Mouse (Mus musculus): ENCODE results near the gene Atp5j. TPM values are rescaled to one million over a fixed set of nuclear protein-coding genes. Genes with fewer than 3 reads are reported as not detected.

The Atp5j gene
- total and polyA plus RNA-seq, 2 experiments from 2014 or later, result 405 to 3,491 TPM

DNA sequence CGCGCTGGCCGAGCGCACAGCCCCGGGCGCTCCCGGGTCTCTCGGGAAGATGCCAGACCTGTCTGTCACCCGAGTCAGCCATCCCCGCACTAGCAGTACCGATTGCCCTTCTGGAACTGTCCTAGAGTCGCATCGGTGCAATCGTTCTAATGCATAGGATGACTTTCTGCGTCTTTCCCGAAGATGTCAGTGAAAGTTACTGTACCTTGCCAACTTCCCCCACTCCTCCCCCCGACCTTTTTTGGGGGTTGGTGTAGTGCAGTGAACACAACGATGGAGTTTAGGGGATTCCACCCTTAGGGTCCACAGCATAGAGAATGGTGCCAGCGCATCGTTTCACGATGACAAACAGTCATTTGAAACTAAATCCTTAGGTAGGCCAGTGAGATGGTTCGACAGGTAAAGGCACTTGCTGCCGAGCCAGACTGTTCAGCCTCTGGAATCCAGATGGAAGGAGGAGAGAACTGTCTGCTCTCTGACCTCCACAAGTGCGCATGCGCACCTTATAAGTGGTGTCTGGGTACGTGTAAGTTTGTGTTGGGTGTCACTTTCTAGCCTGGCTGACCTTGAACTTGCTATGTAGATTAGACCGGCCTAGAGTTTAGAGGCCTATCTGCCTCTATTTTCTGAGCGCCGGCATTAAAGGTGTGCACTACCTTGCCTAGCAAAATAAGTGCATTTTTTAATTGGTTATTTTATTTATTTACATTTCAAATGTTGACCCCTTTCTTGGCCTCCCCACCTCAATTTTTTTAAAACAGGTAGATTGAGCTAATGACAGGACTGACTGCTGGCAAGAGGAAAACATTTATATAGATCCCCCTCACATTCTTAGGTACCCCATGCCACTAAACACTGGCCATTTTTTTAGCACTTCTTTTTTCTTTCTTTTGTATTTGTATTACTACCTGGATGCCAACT lies 658 bp upstream of the Atp5j start:
- WGBS, result 4% methylated on average over 27 of the region's 29 CpGs
- Histone ChIP-seq H3K4me2 (ENCODE audit: low read depth, low read length) (peak overlapping the region; percentile 71), H3K27me3 (ENCODE audit: control insufficient read depth, insufficient read depth, low read length) (no peaks in the 10 kb centered on the region), H3K9ac (replicated peaks; ENCODE audit: low read depth, low read length) (peak overlapping the region; percentile 91), H3K9me3 (replicated peaks; ENCODE audit: control insufficient read depth, low read length) (no peaks in the 10 kb centered on the region), H3K4me3 (ENCODE audit: low read depth, low read length) (peak overlapping the region; percentile 77), H3K27ac (ENCODE audit: low read depth) (peak overlapping the region; percentile 100), H3K4me1 (ENCODE audit: control insufficient read depth, insufficient read depth) (peaks cover 29% of the 10 kb centered on the region), H3K36me3 (replicated peaks; ENCODE audit: control insufficient read depth, insufficient read depth, low read length) (peaks cover 33% of the 10 kb centered on the region)
- ATAC-seq (ENCODE audit: insufficient read depth, low read depth) (peak; percentile 9; the same call in 1 of the 2 replicates), DNase-seq (ENCODE audit: low spot score) (peak; percentile 86)
- TF ChIP-seq CTCF (IDR thresholded peaks at IDR 0.05; ENCODE audit: low read depth), result no peak
- TF ChIP-seq EP300 (IDR thresholded peaks at IDR 0.05; ENCODE audit: low read depth), result no peak

DNA sequence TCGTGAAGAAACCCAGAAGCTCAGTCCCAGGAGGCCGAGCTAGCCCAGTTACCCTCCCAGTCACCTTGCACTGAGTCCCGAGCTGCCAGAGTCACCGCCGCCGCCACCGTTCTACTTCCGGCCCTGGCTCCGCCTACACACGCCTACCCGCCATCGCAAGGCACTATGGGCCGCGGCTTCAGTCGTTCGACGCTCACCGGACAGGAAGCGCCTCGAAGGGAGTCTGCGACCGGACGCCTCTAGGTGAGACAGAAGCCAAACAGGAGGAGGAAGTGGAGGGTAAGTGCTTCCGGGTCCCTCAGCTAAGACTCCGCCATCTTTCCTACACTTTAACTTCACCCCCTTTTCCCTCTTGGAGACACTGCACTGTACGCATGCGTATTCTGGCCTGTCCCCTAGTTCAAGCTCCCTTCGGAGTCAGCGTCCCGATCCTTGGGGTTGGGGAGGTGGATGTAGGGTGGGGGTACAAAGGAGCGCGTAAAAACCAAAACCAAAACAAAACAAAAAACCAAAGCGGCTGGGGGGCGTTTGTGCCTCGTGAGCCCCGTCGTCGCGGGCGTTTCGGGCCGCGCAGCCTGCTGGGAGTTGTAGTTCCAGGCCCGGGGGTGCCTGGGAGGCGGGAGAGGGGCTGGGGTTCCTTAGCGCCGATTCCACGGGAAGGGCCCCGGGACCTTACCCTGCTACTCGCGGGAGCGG lies 532 bp downstream of the Atp5j start, which contains the start of gene Gabpa:
TSS of gene Gabpa (plus strand) at position 181 of the 696 bp plus-strand sequence.
- ATAC-seq (ENCODE audit: insufficient read depth, low read depth) (peak; percentile 95), DNase-seq (ENCODE audit: low spot score) (peak; percentile 99)
- Histone ChIP-seq H3K27me3 (ENCODE audit: control insufficient read depth, insufficient read depth, low read length) (no peaks in the 10 kb centered on the region), H3K4me2 (ENCODE audit: low read depth, low read length) (peak within 1 kb of the TSS; percentile 71), H3K36me3 (replicated peaks; ENCODE audit: control insufficient read depth, insufficient read depth, low read length) (peaks cover 36% of the 10 kb centered on the region), H3K9me3 (replicated peaks; ENCODE audit: control insufficient read depth, low read length) (no peaks in the 10 kb centered on the region), H3K9ac (replicated peaks; ENCODE audit: low read depth, low read length) (peak within 1 kb of the TSS; percentile 91), H3K27ac (ENCODE audit: low read depth) (peak within 1 kb of the TSS; percentile 100), H3K4me1 (ENCODE audit: control insufficient read depth, insufficient read depth) (peaks cover 29% of the 10 kb centered on the region), H3K4me3 (ENCODE audit: low read depth, low read length) (peak within 1 kb of the TSS; percentile 77)
- TF ChIP-seq EP300 (IDR thresholded peaks at IDR 0.05; ENCODE audit: low read depth) (peak; percentile 87; the same call in 1 of the 2 replicates), CTCF (IDR thresholded peaks at IDR 0.05; ENCODE audit: low read depth) (no peak)
- under 1% methylated on average over 52 of the region's 52 CpGs for WGBS

DNA sequence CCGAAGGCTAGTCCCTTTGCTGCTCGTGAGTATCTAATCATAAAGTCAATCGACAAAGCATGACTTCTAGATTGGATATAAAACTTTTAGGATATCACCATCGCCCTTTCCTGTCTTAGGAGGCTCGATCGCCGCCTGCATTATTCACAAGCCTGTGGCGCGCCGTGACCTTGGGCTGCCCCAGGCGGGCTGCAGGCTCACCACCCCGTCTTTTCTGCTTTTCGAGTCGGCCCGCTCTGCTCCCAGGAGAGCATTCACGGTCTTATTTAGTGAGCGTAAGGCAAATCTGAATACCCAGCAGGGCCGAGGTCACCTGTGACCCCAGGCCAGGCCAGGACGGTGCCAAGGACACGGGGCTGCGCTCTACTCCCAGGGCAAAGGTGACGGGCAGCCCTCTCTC lies 1.1 kb downstream of the Atp5j start:
- no peaks in the 10 kb centered on the region for H3K9me3 ChIP-seq (replicated peaks; ENCODE audit: control insufficient read depth, low read length)
- ATAC-seq (ENCODE audit: insufficient read depth, low read depth) (no peak; the same call in 1 of the 2 replicates), DNase-seq (ENCODE audit: low spot score) (no peak)
- no peaks in the 10 kb centered on the region for H3K27me3 ChIP-seq (ENCODE audit: control insufficient read depth, insufficient read depth, low read length)
- 1% methylated on average over 22 of the region's 22 CpGs for WGBS
- H3K4me2 ChIP-seq (ENCODE audit: low read depth, low read length), result peak overlapping the region; percentile 71
- H3K36me3 ChIP-seq (replicated peaks; ENCODE audit: control insufficient read depth, insufficient read depth, low read length), result peaks cover 39% of the 10 kb centered on the region
- H3K9ac ChIP-seq (replicated peaks; ENCODE audit: low read depth, low read length), result peak overlapping the region; percentile 91
- peaks cover 29% of the 10 kb centered on the region for H3K4me1 ChIP-seq (ENCODE audit: control insufficient read depth, insufficient read depth)
- H3K4me3 ChIP-seq (ENCODE audit: low read depth, low read length), result peak overlapping the region; percentile 77
- H3K27ac ChIP-seq (ENCODE audit: low read depth), result peak overlapping the region; percentile 100
- TF ChIP-seq CTCF (IDR thresholded peaks at IDR 0.05; ENCODE audit: low read depth) (no peak), EP300 (IDR thresholded peaks at IDR 0.05; ENCODE audit: low read depth) (no peak)

DNA sequence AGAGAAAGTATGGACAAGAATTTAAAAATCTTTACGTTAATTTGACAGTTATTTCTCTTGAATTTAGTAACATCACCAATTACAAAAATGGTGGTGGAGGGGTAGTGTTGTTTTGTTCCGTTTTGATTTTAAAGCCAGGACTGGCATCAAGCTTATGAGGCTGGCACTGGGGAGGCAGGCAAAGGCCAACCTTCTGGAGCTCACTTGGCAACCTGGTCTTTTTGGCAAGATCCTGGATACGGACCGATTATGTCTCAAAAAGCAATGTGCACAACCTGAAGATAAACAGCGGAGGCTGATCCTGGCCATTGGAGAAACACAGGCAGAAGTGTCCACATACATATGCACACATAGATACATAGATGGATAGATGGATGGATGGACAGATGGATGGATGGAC lies 2.7 kb downstream of the Atp5j start:
- Histone ChIP-seq H3K27ac (ENCODE audit: low read depth) (no peak overlapping the region), H3K4me1 (ENCODE audit: control insufficient read depth, insufficient read depth) (peaks cover 29% of the 10 kb centered on the region), H3K4me2 (ENCODE audit: low read depth, low read length) (peak overlapping the region; percentile 71), H3K9ac (replicated peaks; ENCODE audit: low read depth, low read length) (no peak overlapping the region), H3K4me3 (ENCODE audit: low read depth, low read length) (peak overlapping the region; percentile 77; the same call in 1 of the 2 replicates), H3K9me3 (replicated peaks; ENCODE audit: control insufficient read depth, low read length) (no peaks in the 10 kb centered on the region), H3K36me3 (replicated peaks; ENCODE audit: control insufficient read depth, insufficient read depth, low read length) (peaks cover 46% of the 10 kb centered on the region), H3K27me3 (ENCODE audit: control insufficient read depth, insufficient read depth, low read length) (no peaks in the 10 kb centered on the region)
- no peak for TF ChIP-seq EP300 (IDR thresholded peaks at IDR 0.05; ENCODE audit: low read depth)
- no peak for TF ChIP-seq CTCF (IDR thresholded peaks at IDR 0.05; ENCODE audit: low read depth)
- ATAC-seq (ENCODE audit: insufficient read depth, low read depth) (no peak), DNase-seq (ENCODE audit: low spot score) (no peak)
- WGBS, result 83% methylated on average over 5 of the region's 5 CpGs

DNA sequence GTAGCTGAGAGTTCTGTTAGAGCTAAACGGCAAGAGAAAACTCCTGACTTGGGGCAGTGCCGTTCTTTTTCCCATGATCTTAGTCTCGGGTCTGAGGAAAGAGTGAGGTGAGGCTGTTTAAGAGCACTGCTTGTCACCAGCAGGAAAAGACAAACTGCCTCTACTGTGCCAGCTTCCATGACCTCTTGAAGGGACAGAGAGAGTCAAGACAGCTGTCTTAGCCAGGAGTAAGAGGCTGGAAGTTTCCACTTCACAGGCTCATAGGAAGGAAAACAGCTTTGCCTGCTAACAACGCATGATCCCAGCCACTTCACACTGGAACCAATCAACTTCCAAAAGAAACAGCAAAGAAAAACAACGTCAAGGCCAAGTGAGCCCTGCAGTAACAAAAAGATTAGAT lies 3.7 kb downstream of the Atp5j start:
- peaks cover 28% of the 10 kb centered on the region for H3K4me1 ChIP-seq (ENCODE audit: control insufficient read depth, insufficient read depth)
- no peak overlapping the region for H3K9ac ChIP-seq (replicated peaks; ENCODE audit: low read depth, low read length)
- ATAC-seq (ENCODE audit: insufficient read depth, low read depth) (no peak), DNase-seq (ENCODE audit: low spot score) (no peak)
- TF ChIP-seq CTCF (IDR thresholded peaks at IDR 0.05; ENCODE audit: low read depth) (no peak), EP300 (IDR thresholded peaks at IDR 0.05; ENCODE audit: low read depth) (no peak)
- no peaks in the 10 kb centered on the region for H3K9me3 ChIP-seq (replicated peaks; ENCODE audit: control insufficient read depth, low read length)
- H3K36me3 ChIP-seq (replicated peaks; ENCODE audit: control insufficient read depth, insufficient read depth, low read length), result peaks cover 56% of the 10 kb centered on the region
- no peak overlapping the region for H3K4me3 ChIP-seq (ENCODE audit: low read depth, low read length)
- 0 out of 2 replicates have a peak overlapping the region, but pooled peaks have one; percentile 1 for H3K27ac ChIP-seq (ENCODE audit: low read depth)
- H3K4me2 ChIP-seq (ENCODE audit: low read depth, low read length), result no peak overlapping the region
- H3K27me3 ChIP-seq (ENCODE audit: control insufficient read depth, insufficient read depth, low read length), result no peaks in the 10 kb centered on the region
- 60% methylated on average over 5 of the region's 5 CpGs for WGBS
